Mouse (Mus musculus) limb, embryonic 12.5 days (tissue): ENCODE measurements around the gene Hmox2. TPM values are rescaled to one million over a fixed set of nuclear protein-coding genes. Genes with fewer than 3 reads are reported as not detected.
"Not testable (repeated sequence)": the region's sequence is repeated elsewhere in the genome, so short reads cannot be mapped to it uniquely, and the experiment has no call there.

ENCODE experiments used
- ATAC-seq: fragments of 200-750 bp; cut with Nextera tagmentation; 2 replicates; pipeline ENCODE4 v1.8.0; 2017; ENCODE audit warnings: low read depth, moderate TSS enrichment; ENCODE audit not compliant: insufficient number of reproducible peaks, insufficient read depth, low FRiP score, low TSS enrichment
- H3K27ac ChIP-seq: fragments of 300-500 bp; sonication (generic); 2 replicates; pipeline ENCODE4 v1.5.1; 2016; ENCODE audit warnings: mild to moderate bottlenecking, moderate library complexity
- H3K27me3 ChIP-seq: fragments of 300-500 bp; sonication (generic); 2 replicates; pipeline ENCODE4 v1.6.1; 2016; ENCODE audit warnings: mild to moderate bottlenecking, moderate library complexity
- H3K36me3 ChIP-seq: fragments of 300-500 bp; sonication (generic); 2 replicates; pipeline ENCODE4 v1.6.1; 2016; ENCODE audit warnings: mild to moderate bottlenecking, moderate library complexity
- H3K4me1 ChIP-seq: fragments of 300-500 bp; sonication (generic); replicated peaks from 2 replicates; pipeline ENCODE4 v1.6.1; 2016
- H3K4me2 ChIP-seq: fragments of 300-500 bp; sonication (generic); 2 replicates; pipeline ENCODE4 v1.6.1; 2016; ENCODE audit warnings: mild to moderate bottlenecking, moderate library complexity
- H3K4me3 ChIP-seq: fragments of 300-500 bp; sonication (generic); replicated peaks from 2 replicates; pipeline ENCODE4 v1.5.1; 2016; ENCODE audit warnings: mild to moderate bottlenecking
- H3K9ac ChIP-seq: fragments of 300-500 bp; sonication (generic); replicated peaks from 2 replicates; pipeline ENCODE4 v1.6.1; 2016; ENCODE audit warnings: mild to moderate bottlenecking, moderate library complexity
- H3K9me3 ChIP-seq: fragments of 300-500 bp; sonication (generic); 2 replicates; pipeline ENCODE4 v1.6.1; 2016; ENCODE audit warnings: mild to moderate bottlenecking, moderate library complexity
- WGBS: fragments of 180-500 bp; shearing (Covaris S2); methylation state at CpG from one replicate; pipeline ENCODE4 v1.1.7; 2016; 5-methylcytosine and 5-hydroxymethylcytosine counted together
- polyA plus RNA-seq: library from polyadenylated mRNA; unstranded; fragments of >200 nt; fragmentation: Nextera tagmentation; extraction: Ambion mirVana; gene quantifications from 2 replicates; pipeline ENCODE4 v1.2.1, GENCODE M21; 2016

The Hmox2 gene
- polyA plus RNA-seq, 1 experiment from 2014 or later = 106 TPM

DNA sequence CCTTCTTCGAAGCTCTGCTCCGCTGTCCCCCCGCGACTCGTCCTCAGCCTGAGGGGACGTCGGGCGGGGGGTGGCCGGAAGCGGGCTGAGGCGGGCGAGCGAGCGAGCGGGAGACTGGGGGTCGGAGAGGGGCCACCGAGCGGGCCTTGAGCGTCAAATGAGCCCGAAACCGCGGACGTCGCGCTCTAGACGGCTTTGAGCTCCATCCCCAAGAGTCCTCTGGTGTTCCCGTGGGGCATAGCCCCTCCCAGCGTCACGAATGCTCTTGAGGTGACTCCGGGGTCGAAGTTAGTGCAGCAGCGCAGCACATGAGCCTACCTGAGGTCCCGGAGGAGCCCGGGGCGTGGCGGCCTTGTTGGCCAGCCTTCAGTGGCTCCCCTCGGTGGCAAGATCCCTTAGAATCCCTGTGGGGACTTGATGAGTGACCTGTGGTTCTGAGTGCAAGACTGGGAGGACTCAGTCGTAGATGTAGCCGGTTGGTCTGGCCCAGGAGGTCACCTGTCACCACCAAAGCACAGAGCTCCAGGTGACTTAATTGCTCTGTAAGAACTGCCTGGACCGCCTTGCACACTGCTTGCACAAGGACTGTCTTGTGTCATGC is 467 bp downstream of the Hmox2 start:
- 1% methylated on average over 40 of the region's 40 CpGs for WGBS
- H3K27me3 ChIP-seq = no peaks in the 10 kb centered on the region
- no peaks in the 10 kb centered on the region for H3K36me3 ChIP-seq
- peak overlapping the region; percentile 87 for H3K4me2 ChIP-seq
- no peaks in the 10 kb centered on the region for H3K9me3 ChIP-seq
- H3K4me1 ChIP-seq = peaks cover 19% of the 10 kb centered on the region
- peak overlapping the region; percentile 86 for H3K9ac ChIP-seq
- peak; percentile 48 for ATAC-seq
- H3K27ac ChIP-seq = peak overlapping the region; percentile 82
- H3K4me3 ChIP-seq = peak overlapping the region; percentile 75

DNA sequence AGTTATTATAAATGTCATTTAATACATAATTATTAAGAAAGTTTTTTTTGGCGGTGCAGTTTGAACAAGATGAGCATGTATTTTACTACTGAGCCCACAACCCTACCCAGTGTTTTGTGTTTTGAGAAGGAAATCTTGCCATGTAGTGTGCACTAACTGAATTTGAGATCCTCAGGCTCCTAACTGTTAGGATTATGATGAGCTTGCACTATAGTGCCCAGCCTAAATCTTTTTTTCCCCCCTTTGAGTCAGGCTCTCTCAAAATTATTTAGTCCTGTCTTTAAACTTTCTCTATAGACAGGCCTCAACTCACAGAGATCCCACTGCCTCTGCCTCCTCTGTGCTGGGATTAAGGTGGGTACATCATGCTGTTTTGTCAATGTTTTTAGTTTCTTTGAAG is 1.4 kb downstream of the Hmox2 start:
- 92% methylated on average over 1 of the region's 1 CpGs for WGBS
- Histone ChIP-seq H3K4me2 (peak overlapping the region; percentile 87), H3K27me3 (no peaks in the 10 kb centered on the region), H3K9ac (no peak overlapping the region), H3K9me3 (no peaks in the 10 kb centered on the region), H3K36me3 (no peaks in the 10 kb centered on the region), H3K4me1 (peaks cover 19% of the 10 kb centered on the region), H3K27ac (no peak overlapping the region), H3K4me3 (peak overlapping the region; percentile 75; the same call in 1 of the 2 replicates)
- ATAC-seq = no peak

DNA sequence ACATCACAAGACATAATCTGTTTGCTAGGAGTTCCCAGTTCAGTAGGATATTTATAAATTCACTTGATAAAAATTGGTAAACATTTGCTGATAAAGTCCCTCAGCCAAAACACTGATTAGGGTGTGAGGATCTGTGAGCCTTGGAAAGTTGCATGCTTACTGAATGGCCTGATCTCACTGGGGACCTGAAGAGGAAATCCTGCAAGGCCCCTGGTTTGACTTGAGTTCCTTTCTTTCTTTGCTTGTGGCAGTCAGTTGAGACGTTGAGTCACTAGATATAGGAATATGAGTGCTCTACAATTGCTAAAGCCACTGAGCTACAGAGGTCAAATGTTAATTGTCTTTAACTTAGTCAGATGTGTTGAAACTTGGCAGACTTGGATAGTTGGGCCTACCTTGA is 1.8 kb downstream of the Hmox2 start:
- H3K9ac ChIP-seq = no peak overlapping the region
- H3K4me2 ChIP-seq = peak overlapping the region; percentile 87; the same call in 1 of the 2 replicates
- peaks cover 19% of the 10 kb centered on the region for H3K4me1 ChIP-seq
- no peaks in the 10 kb centered on the region for H3K27me3 ChIP-seq
- no peak for ATAC-seq
- H3K4me3 ChIP-seq = no peak overlapping the region
- H3K27ac ChIP-seq = no peak overlapping the region
- H3K36me3 ChIP-seq = no peaks in the 10 kb centered on the region
- H3K9me3 ChIP-seq = no peaks in the 10 kb centered on the region
- WGBS = 79% methylated on average over 1 of the region's 1 CpGs

DNA sequence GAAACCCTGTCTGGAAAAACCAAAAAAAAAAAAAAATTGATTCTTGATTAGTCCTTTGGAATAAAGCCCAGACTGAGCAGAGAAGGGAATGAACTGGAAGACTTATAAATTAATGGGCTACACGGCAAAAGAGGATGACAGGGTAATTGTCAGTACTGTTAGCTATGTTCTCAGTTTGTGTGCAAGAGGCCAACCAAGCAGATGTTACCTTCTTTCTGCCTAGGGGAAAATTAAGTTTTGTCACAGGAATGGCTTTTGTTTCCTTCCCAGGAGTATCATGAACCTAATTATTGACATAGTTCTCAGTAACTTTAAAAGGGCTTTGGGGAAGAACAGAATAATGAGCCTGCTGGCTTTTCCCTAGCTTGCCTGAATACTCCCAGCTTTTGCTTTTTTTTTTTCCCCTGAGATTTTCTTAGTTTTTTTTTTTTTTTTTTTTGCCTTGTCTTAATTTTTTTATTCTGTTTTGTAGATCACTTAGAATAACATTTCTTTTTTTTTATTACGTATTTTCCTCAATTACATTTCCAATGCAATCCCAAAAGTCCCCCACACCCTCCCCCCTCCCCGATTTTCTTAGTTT is 4.7 kb downstream of the Hmox2 start:
- Histone ChIP-seq H3K4me1 (peaks cover 15% of the 10 kb centered on the region), H3K36me3 (peaks cover 3% of the 10 kb centered on the region; the same call in 1 of the 2 replicates), H3K9me3 (no peaks in the 10 kb centered on the region), H3K4me2 (no peak overlapping the region), H3K4me3 (no peak overlapping the region), H3K27me3 (no peaks in the 10 kb centered on the region), H3K27ac (no peak overlapping the region), H3K9ac (no peak overlapping the region)
- WGBS = 83% methylated on average over 3 of the region's 3 CpGs
- ATAC-seq = no peak

DNA sequence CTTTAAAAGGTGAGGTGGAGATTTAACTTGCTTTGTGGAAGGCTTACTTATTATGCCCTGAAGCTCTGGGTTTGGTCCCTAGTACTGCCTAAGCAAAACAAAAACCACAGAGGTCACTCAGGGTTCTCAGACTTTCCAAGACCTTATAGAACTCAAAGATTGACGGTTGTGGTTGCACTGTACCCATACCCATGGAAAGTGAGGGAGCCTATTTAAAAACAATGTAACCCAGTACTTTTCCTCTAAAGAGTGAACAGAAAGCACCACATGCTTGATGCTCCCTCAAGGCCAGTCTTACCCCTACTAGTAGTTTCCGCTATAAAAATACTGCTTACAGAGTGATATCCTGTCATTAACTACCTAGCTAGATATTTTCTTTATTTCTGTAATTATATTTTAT is 10.1 kb downstream of the Hmox2 start:
- Histone ChIP-seq H3K36me3 (peaks cover 3% of the 10 kb centered on the region; the same call in 1 of the 2 replicates), H3K4me1 (no peaks in the 10 kb centered on the region), H3K4me3 (no peak overlapping the region), H3K27ac (no peak overlapping the region), H3K9ac (no peak overlapping the region), H3K4me2 (no peak overlapping the region), H3K9me3 (no peaks in the 10 kb centered on the region), H3K27me3 (no peaks in the 10 kb centered on the region)
- 91% methylated on average over 2 of the region's 2 CpGs for WGBS
- no peak for ATAC-seq

DNA sequence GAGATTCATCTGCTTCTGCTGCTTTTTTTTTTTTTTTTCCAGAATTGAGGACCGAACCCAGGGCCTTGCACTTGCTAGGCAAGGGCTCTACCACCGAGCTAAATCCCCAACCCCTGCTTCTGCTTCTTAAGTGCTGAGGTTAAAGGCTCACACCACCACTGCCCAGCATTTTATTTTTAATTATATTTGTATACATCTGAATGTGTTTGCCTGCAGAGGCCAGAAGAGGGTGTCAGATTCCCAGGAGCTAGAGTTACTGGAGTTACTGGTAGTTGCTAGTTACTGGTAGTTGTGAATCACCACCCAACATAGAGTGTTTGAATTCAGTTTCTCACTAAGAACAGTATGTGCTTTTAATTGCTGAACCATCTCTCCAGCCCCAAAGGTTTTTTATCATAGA is 13.8 kb downstream of the Hmox2 start:
- 87% methylated on average over 2 of the region's 2 CpGs for WGBS
- Histone ChIP-seq H3K27me3 (no peaks in the 10 kb centered on the region), H3K9me3 (peaks cover 11% of the 10 kb centered on the region; the same call in 1 of the 2 replicates), H3K9ac (no peak overlapping the region), H3K4me2 (no peak overlapping the region), H3K4me3 (no peak overlapping the region), H3K4me1 (no peaks in the 10 kb centered on the region), H3K27ac (no peak overlapping the region), H3K36me3 (peaks cover 14% of the 10 kb centered on the region; the same call in 1 of the 2 replicates)
- no peak for ATAC-seq

GRCm38 (mm10) chr16:4742186-4742585 is 16.0 kb downstream of the Hmox2 start:
- Histone ChIP-seq H3K27ac (no peak overlapping the region), H3K36me3 (peaks cover 11% of the 10 kb centered on the region; the same call in 1 of the 2 replicates), H3K9ac (no peak overlapping the region), H3K27me3 (no peaks in the 10 kb centered on the region), H3K4me2 (no peak overlapping the region), H3K4me1 (no peaks in the 10 kb centered on the region), H3K9me3 (peaks cover 11% of the 10 kb centered on the region; the same call in 1 of the 2 replicates), H3K4me3 (no peak overlapping the region)
- no peak for ATAC-seq
- WGBS = 91% methylated on average over 1 of the region's 1 CpGs

GRCm38 (mm10) chr16:4752155-4752554 is 26.0 kb downstream of the Hmox2 start:
- no peak for ATAC-seq
- Histone ChIP-seq H3K4me1 (no peaks in the 10 kb centered on the region; the same call in 1 of the 2 replicates), H3K4me3 (no peak overlapping the region), H3K9me3 (no peaks in the 10 kb centered on the region), H3K9ac (no peak overlapping the region), H3K36me3 (peaks cover 5% of the 10 kb centered on the region; the same call in 1 of the 2 replicates), H3K27me3 (no peaks in the 10 kb centered on the region), H3K27ac (no peak overlapping the region), H3K4me2 (no peak overlapping the region)
- 87% methylated on average over 3 of the region's 3 CpGs for WGBS

- Histone ChIP-seq H3K27me3 (no peaks in the 10 kb centered on the region), H3K9ac (no peak overlapping the region), H3K27ac (no peak overlapping the region), H3K4me3 (no peak overlapping the region), H3K36me3 (peaks cover 5% of the 10 kb centered on the region; the same call in 1 of the 2 replicates), H3K9me3 (no peaks in the 10 kb centered on the region), H3K4me2 (no peak overlapping the region), H3K4me1 (no peaks in the 10 kb centered on the region; the same call in 1 of the 2 replicates)
- 93% methylated on average over 3 of the region's 3 CpGs for WGBS
- no peak for ATAC-seq
Measured at GRCm38 (mm10) chr16:4754045-4754444, 27.9 kb downstream of the Hmox2 start.

GRCm38 (mm10) chr16:4756660-4757335 is 30.6 kb downstream of the Hmox2 start:
- Histone ChIP-seq H3K9ac (peak overlapping the region; percentile 60), H3K4me2 (peak overlapping the region; percentile 36), H3K27ac (peak overlapping the region; percentile 73), H3K4me3 (peak overlapping the region; percentile 40)
- H3K9me3 ChIP-seq, ATAC-seq, H3K36me3 ChIP-seq, H3K4me1 ChIP-seq, H3K27me3 ChIP-seq: not testable (repeated sequence)
- WGBS = 4% methylated on average over 33 of the region's 42 CpGs

DNA sequence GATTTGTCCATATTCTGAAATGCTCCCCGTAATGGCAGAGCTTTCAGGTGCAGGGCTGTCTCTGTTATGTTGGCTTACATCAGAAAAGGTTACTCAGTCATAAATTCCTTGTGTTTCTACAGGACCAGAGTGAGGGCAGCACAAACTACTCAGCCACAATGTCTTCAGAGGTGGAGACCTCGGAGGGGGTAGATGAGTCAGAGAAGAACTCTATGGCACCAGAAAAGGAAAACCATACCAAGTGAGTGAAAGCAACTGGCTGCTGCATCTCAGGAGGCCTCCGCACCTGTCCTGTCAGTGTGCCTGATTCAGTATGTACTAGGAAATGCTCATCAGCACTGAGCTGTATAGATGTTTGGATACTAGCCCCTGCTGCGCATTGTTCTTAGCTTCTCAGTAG is 36.3 kb downstream of the Hmox2 start:
- no peaks in the 10 kb centered on the region for H3K9me3 ChIP-seq
- no peak overlapping the region for H3K4me2 ChIP-seq
- H3K9ac ChIP-seq = no peak overlapping the region
- peaks cover 47% of the 10 kb centered on the region for H3K36me3 ChIP-seq
- no peaks in the 10 kb centered on the region for H3K27me3 ChIP-seq
- no peak overlapping the region for H3K4me3 ChIP-seq
- H3K27ac ChIP-seq = no peak overlapping the region
- no peaks in the 10 kb centered on the region for H3K4me1 ChIP-seq
- no peak for ATAC-seq
- 96% methylated on average over 4 of the region's 4 CpGs for WGBS
